Mouse (Mus musculus): ENCODE results near the gene Gatad1. TPM values are rescaled to one million over a fixed set of nuclear protein-coding genes. Genes with fewer than 3 reads are reported as not detected.

The Gatad1 gene
- polyA plus RNA-seq, 1 experiment from 2014 or later = 73.5 TPM

Small RNAs within 50 kb of the gene (microRNA-seq; reads per million reads assigned to microRNA genes)
- not detected for gene Gm22926
- not detected for gene Gm26238

Other genes starting within 250 kb of the Gatad1 start
- gene Fam133b, start 113.4 kb downstream of the Gatad1 start, polyA plus RNA-seq (2016; fragmentation: Nextera tagmentation; extraction: Ambion mirVana) = 44.1 and 44.6 TPM in 2 replicates
- 4.9 and 6.2 TPM in 2 replicates for gene 1700109H08Rik, start 85.6 kb downstream of the Gatad1 start, polyA plus RNA-seq (2016; fragmentation: Nextera tagmentation; extraction: Ambion mirVana)
- gene Pex1, start 61.1 kb downstream of the Gatad1 start, polyA plus RNA-seq (2016; fragmentation: Nextera tagmentation; extraction: Ambion mirVana) = 21.8 and 22.4 TPM in 2 replicates
- 14.3 and 15.3 TPM in 2 replicates for gene Rbm48, start 60.6 kb downstream of the Gatad1 start, polyA plus RNA-seq (2016; fragmentation: Nextera tagmentation; extraction: Ambion mirVana)
- not detected in 2 replicates for gene Tmbim7, start 6.0 kb downstream of the Gatad1 start, polyA plus RNA-seq (2016; fragmentation: Nextera tagmentation; extraction: Ambion mirVana)
- gene Ankib1, start 145.7 kb upstream of the Gatad1 start, polyA plus RNA-seq (2016; fragmentation: Nextera tagmentation; extraction: Ambion mirVana) = 21.6 and 22.1 TPM in 2 replicates
- 77.8 and 83.3 TPM in 2 replicates for gene Krit1, start 146.0 kb upstream of the Gatad1 start, polyA plus RNA-seq (2016; fragmentation: Nextera tagmentation; extraction: Ambion mirVana)
- gene Lrrd1, start 188.0 kb upstream of the Gatad1 start, polyA plus RNA-seq (2016; fragmentation: Nextera tagmentation; extraction: Ambion mirVana) = 0.06 and 0.10 TPM in 2 replicates
- gene Mterf1a, start 236.7 kb upstream of the Gatad1 start, polyA plus RNA-seq (2016; fragmentation: Nextera tagmentation; extraction: Ambion mirVana) = 9.3 and 12.5 TPM in 2 replicates